Mouse (Mus musculus) right cerebral cortex, postnatal 25 days (tissue): ENCODE measurements around the gene Rab11b.
"Not testable (repeated sequence)": the region's sequence is repeated elsewhere in the genome, so short reads cannot be mapped to it uniquely, and the experiment has no call there.

Experiments used
- DNase-seq: peaks from one replicate; pipeline ENCODE4 v3.0.0; 2022

Rab11b gene

GRCm38 (mm10) chr17:33771617-33772016 is 11.3 kb upstream of the Rab11b start:
- DNase-seq: no peak

DNA sequence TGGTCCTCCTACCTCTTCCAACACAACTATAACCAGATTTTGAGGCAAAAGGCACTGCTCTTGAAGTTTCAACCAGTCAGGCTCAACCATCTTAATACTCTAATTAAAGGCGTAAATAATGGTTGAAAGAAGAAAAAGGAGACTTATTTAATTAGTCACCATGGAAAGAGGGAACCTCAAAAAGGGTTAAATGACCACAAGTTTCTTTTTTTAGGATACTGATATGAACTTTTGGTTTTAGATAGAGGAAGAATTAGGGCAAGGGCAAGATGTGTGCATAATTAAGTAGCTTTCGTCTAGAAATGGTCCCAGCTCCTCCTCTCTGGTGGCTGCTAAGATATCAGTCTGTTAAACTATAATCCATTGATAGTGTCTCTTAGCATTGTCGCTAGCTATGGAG is 6.1 kb upstream of the Rab11b start:
- no peak for DNase-seq

DNA sequence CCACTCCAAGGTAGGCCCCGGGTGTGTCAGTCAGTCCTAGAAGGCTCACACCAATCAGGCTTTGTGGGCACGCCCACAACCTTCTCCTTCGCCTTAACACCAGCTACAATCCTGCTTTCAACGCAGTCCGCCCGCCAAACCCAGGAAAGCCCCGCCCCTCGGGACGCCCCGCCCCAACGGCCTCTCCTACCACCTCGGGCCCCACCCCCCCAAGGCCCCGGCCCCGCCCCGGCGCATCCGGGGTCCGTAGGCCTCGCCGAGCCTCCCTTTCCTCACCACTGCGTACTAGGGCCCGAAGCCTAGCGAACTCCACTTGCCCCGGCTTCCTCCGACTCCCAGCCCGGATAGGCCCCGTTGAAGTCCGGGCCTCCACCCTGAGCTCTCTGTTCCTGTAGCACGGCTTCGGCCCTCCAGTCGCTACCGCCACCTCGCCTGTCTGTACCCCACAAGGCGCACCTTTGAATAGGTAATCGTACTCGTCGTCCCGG is 519 bp downstream of the Rab11b start:
- peak; percentile 85 for DNase-seq

GRCm38 (mm10) chr17:33757231-33757630 is 3.1 kb downstream of the Rab11b start:
- no peak for DNase-seq

DNA sequence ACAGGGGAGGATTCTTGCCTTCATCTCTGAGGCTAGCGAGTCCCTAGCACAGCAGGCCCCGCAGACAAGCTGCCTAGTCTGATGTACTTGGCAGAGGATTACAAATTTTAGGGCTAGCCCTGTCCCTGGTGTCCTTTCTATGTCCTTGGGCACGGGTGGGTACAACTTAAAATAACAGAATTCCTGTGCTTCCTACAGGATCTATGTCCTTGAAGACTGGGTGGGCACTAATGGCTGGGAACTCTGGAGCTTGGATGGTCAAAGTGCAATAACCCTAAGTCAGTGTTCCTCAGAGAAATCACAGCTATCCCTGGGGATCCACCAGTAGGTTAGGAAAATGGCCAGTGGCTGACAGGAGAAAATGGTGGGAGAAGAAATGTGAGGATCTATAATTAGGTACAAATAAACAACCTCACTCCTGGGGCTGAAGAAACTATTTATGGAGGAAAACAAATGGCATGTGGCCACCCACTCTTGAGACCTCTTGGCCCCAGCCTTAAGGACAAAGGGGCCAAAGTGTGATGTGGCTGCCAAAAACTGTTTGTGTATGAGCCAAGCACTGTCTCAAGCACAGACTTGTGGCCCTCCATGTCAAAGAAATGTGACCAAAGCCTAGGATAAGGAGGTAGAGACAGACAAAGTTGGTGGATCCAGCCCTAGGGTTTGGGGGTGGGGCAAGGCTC is 4.1 kb downstream of the Rab11b start:
- no peak for DNase-seq

- DNase-seq: no peak
Measured at GRCm38 (mm10) chr17:33755418-33756107, 4.8 kb downstream of the Rab11b start.

DNA sequence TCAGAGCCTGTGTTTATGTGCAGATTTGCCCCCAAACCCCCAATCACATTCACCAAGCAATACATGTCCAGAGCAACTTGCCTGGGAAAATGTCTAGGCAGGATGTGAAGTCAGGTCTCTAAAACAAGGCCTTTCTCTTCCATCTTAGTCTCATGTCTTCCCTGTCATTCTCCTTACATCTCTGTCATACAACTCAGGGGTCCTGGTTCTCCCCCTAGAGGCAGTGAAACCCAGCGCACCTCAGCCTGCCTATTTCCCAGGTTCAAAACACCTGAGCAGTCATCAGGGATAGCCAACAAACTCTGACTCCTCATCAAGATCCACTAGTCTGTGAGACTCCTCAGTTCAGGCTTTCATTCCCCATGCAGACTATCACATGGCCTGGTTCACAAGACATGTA is 5.7 kb downstream of the Rab11b start:
- no peak for DNase-seq

DNA sequence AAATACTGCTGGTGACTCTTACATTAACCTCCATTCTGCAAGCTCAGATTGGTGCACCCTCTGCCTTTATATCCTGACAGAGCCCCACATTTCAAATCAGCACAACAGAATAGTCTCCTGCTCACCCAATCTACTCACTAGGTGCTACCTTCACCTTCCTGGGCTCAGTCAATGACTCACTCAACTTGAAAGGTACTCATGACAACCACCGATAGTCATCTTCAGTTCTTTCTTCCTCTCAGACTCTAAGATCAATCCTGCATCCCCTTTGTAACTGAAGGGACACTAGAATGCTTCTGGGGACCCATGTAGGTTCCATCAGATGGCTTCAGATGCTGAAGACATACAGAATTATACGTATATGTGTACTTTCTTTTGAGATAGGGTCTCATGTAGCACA is 8.0 kb downstream of the Rab11b start:
- DNase-seq: no peak

DNA sequence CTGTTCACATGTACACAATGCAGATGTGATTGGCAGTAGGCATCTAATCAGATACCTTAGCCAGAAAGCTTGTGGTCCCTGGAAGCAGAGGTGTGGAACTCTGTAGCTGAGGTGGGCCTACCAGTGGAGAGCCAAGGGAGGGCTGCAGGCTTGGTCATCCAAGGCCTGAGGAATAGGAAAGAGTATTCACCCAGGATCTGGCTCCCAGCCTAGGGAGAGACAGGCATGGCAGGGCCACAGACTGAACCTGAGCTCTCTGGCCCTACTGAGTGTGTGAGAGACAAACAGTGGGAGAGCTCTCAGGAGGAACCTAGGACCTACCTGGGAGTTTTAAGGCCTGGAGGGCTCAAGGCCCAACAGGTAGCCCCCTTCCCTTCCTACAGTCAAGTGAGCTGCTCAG is 9.1 kb downstream of the Rab11b start:
- DNase-seq: no peak

- no peak for DNase-seq
Measured at GRCm38 (mm10) chr17:33749451-33749850, 10.9 kb downstream of the Rab11b start.

DNA sequence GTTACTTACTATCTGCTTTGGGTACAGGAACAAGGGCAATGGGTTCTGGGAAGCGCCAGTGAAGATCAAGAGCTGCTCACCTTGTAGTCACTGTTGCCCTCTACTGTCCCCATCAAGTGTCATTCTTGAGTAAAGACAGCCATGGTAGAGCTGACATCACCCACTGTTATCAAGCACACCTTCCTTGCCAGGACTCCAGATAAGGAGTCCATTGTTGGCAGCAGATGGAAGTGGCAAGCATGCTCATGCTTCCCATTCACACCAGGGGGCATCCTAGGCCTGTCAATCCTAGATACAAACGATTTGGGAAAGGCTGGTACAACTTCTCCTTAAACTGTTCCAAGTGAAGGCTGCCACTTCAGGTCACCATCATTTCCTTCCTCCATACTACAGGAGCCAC is 14.3 kb downstream of the Rab11b start:
- DNase-seq: no peak

DNA sequence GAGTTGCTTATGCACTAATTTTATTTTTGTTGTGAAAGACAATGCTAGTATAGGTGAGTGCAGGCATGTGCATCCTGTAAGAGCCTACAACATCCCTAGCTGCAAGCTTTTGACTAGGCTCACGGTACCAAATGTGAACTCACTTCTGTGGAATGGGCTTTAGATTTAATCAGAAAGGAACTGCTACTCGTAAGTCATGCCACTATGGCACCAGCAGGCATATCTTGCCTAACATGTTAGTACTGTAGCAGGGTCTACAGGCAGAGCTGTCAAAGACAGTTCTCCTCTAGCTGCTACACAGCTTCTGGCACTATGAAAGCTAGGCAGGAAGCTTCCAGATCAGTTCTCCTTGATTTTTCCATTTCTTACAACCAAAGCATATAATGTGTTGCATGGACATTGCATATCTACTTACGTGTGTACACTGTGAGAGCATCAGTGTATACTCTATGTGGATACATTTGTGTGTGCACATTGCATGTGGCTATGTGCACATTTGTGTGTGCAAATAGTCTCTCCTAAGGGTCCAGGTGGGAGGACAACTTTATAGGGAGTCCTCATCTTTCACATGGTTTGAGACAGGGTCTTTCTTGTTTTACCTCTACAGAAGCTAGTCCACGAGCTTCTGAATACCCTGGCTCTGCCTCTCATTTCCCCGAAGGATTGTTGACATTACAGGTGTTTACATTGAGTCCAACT is 15.5 kb downstream of the Rab11b start:
- no peak for DNase-seq

- DNase-seq: no peak
Measured at GRCm38 (mm10) chr17:33742420-33742819, 17.9 kb downstream of the Rab11b start.

GRCm38 (mm10) chr17:33733526-33733925 is 26.8 kb downstream of the Rab11b start:
- DNase-seq: not testable (repeated sequence)

- DNase-seq: not testable (repeated sequence)
Measured at GRCm38 (mm10) chr17:33732556-33733083, 27.7 kb downstream of the Rab11b start.

DNA sequence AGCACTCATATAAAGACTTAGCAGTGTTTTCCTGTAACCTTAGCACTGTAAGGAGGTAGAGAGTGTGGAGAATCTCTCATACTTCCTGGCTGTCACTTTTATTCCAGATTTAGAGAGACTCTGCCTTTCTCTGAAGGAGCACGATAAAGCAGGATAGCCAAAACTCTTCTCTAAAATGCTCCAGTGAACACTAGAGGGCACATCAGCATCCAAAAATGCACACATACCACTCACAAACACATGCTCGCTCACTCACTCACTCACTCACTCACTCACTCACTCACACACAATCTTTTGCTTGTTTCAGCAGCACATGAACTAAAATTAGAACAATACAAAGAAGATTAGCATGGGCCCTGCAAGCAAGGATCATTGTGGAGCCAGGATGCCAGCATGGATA is 31.1 kb downstream of the Rab11b start:
- no peak for DNase-seq

DNA sequence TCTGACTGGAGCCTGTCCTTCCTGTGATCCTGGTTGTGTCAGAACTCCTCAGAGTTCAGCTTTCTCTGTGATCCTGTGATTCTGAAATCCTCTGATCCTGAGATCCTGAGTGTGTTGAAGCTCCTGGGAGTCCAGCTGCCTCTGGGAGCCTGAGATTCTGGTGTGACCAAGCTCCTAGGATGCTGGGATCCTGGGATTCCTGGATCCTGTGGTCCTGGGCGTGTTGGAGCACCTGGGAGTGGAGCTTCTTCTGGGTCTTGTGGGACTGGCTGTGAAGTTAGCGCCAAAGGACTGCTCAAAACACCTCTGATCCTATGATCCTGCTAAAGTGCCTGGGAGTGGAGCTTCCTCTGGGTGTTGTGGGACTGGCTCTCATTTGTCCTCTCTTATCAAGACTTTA is 31.9 kb downstream of the Rab11b start:
- DNase-seq: no peak

- no peak for DNase-seq
Measured at GRCm38 (mm10) chr17:33719736-33720378, 40.5 kb downstream of the Rab11b start.

GRCm38 (mm10) chr17:33718944-33719725 is 41.2 kb downstream of the Rab11b start:
- DNase-seq: no peak

DNA sequence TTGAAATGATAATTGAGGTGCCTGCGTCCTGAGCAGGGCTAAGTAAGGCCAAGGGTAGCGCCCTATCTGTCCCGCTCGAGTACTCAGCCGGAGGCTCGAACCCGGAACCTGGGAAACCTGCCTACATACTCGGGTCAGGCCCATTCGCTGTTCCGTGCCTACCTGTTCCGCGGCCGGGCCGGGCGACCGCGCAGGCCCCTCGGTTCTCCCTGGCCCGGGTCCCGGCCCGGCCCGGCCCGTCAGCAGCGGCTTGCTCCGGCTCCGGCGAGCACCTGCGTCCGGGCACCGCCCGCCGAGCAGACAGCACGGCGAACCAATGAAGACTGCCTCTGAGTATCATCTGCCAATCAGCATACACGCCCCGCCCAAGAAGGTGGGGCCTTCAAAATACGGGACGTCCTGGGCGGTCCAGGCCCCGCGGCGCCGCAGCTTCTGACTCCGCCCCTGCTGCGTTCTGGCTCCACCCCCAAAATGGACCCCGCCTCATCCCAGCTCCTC is 41.9 kb downstream of the Rab11b start, which contains the start of gene March2:
Gene March2 (minus strand): TSS at position 287 of the 498 bp plus-strand sequence.
- peak; percentile 95 for DNase-seq

- DNase-seq: no peak
Measured at GRCm38 (mm10) chr17:33717982-33718381, 42.3 kb downstream of the Rab11b start.

- DNase-seq: no peak
Measured at GRCm38 (mm10) chr17:33717246-33717645, 43.1 kb downstream of the Rab11b start.
